Mouse (Mus musculus) ES-E14 (cell line): ENCODE data around the gene Fnip1. TPM values are rescaled to one million over a fixed set of nuclear protein-coding genes. Genes with fewer than 3 reads are reported as not detected.

Experiments used
- DNase-seq: peaks from one replicate; pipeline ENCODE4 v3.0.0-alpha.2; 2013; ENCODE audit warnings: low read depth, low spot score
- H3K27ac ChIP-seq: 2 replicates; pipeline ENCODE4 v1.5.1; 2012; ENCODE audit warnings: low read depth, mild to moderate bottlenecking, low read length, moderate library complexity, mixed read lengths; ENCODE audit not compliant: poor library complexity, insufficient read depth, severe bottlenecking
- H3K36me3 ChIP-seq: 2 replicates; pipeline ENCODE4 v1.6.1; 2012; ENCODE audit warnings: mild to moderate bottlenecking, low read length, moderate library complexity, mixed read lengths; ENCODE audit not compliant: control insufficient read depth, poor library complexity, insufficient read depth, severe bottlenecking
- H3K4me1 ChIP-seq, 2 experiments: fragments of 150-350 bp in 1 of 2; sonication (generic) in 1 of 2; 2 replicates each; pipeline ENCODE4 v1.6.1; 2012; ENCODE audit warnings: low read length in 2 of 2, mild to moderate bottlenecking in 1 of 2, mixed read lengths in 1 of 2; ENCODE audit not compliant: control insufficient read depth in 2 of 2, insufficient read depth in 2 of 2, poor library complexity in 1 of 2
- H3K4me3 ChIP-seq, 2 experiments: fragments of 150-350 bp in 1 of 2; sonication (generic) in 1 of 2; 2 replicates each; pipeline ENCODE4 v1.5.1; 2012; ENCODE audit warnings: low read length in 2 of 2, low read depth in 1 of 2, mild to moderate bottlenecking in 1 of 2, mixed read lengths in 1 of 2; ENCODE audit not compliant: insufficient read depth in 1 of 2, poor library complexity in 1 of 2, severe bottlenecking in 1 of 2
- H3K9ac ChIP-seq: 2 replicates; pipeline ENCODE4 v1.6.1; 2012; ENCODE audit warnings: low read depth, mild to moderate bottlenecking, low read length, mixed read lengths; ENCODE audit not compliant: poor library complexity, insufficient read depth, severe bottlenecking
- H3K9me3 ChIP-seq: fragments of 150-350 bp; sonication (generic); 2 replicates; pipeline ENCODE4 v1.6.1; 2012; ENCODE audit warnings: low read depth, mild to moderate bottlenecking, low read length; ENCODE audit not compliant: control insufficient read depth, insufficient read depth
- CHD2 ChIP-seq: IDR thresholded peaks from 2 replicates; pipeline ENCODE4 v1.6.1; 2014; ENCODE audit warnings: mild to moderate bottlenecking, low read depth, low read length, inconsistent platforms
- HCFC1 ChIP-seq: IDR thresholded peaks from 2 replicates; pipeline ENCODE4 v1.6.1; 2012; ENCODE audit warnings: low read length, inconsistent platforms, borderline replicate concordance; ENCODE audit not compliant: insufficient read depth
- MAFK ChIP-seq: IDR thresholded peaks from 2 replicates; pipeline ENCODE4 v1.6.1; 2014; ENCODE audit warnings: mild to moderate bottlenecking, low read depth, low read length, inconsistent platforms; ENCODE audit not compliant: insufficient read depth
- ZC3H11A ChIP-seq: IDR thresholded peaks from 2 replicates; pipeline ENCODE4 v1.6.1; 2012; ENCODE audit warnings: low read depth, mild to moderate bottlenecking, inconsistent platforms, low read length, borderline replicate concordance
- ZNF384 ChIP-seq: IDR thresholded peaks from 2 replicates; pipeline ENCODE4 v1.6.1; 2012; ENCODE audit warnings: low read depth, low read length, inconsistent platforms
- in situ Hi-C, 2 experiments: fragments of 600-800 bp; cut with MboI; formaldehyde crosslinking; loops; one replicate each; pipeline ENCODE4 v1.15.1; 2025; ENCODE audit warnings: low sequenced_read_pairs in 2 of 2, inconsistent platforms in 1 of 2; ENCODE audit not compliant: unreplicated experiment in 2 of 2
- total RNA-seq: library from RNA; depleted of rRNA; stranded (reverse); fragments of 300-350 nt; gene quantifications from 2 replicates; pipeline ENCODE4 v1.2.3, GENCODE M21; 2012

Gene Fnip1
- total RNA-seq, 1 experiment: 13.9 TPM

DNA sequence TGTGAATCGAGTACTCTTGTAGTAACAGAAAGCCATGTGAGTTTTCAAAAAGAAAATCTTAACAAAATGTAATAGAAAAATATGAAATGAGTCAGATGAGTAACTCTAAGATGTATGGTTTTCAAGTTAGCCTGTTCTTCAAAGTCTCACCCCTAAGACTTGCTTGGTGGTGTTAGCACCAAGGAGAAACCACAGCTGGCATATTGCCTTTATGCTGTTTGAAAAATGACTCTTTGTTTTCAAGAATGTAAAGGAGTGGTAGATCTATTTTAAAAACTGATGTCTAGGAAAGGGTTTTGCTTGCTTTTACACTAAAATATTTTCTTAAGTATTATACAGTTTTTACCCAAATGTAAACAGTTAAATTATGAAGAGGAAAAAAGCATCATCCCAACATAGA, 16.5 kb downstream of the Fnip1 start:
- DNase-seq: no peak
- H3K36me3 ChIP-seq: no peaks in the 10 kb centered on the region
- H3K4me1 ChIP-seq: no peaks in the 10 kb centered on the region
- no peaks in the 10 kb centered on the region for H3K9me3 ChIP-seq
- no peak overlapping the region for H3K4me3 ChIP-seq
- TF ChIP-seq ZC3H11A: no peak
- TF ChIP-seq ZNF384: no peak
- TF ChIP-seq MAFK: no peak
- no peak for TF ChIP-seq HCFC1
- TF ChIP-seq CHD2: no peak
- in situ Hi-C loops: no loop called here
- H3K27ac ChIP-seq: no peak overlapping the region
- H3K9ac ChIP-seq: no peak overlapping the region

GRCm38 (mm10) chr11:54456875-54457274, 18.9 kb downstream of the Fnip1 start:
- Histone ChIP-seq H3K4me3 (no peak overlapping the region), H3K36me3 (no peaks in the 10 kb centered on the region), H3K4me1 (no peaks in the 10 kb centered on the region), H3K27ac (no peak overlapping the region), H3K9ac (no peak overlapping the region), H3K9me3 (no peaks in the 10 kb centered on the region)
- DNase-seq: no peak
- in situ Hi-C loops: no loop called here
- TF ChIP-seq MAFK (no peak), ZNF384 (no peak), ZC3H11A (no peak), HCFC1 (no peak), CHD2 (no peak)

- H3K9ac ChIP-seq: no peak overlapping the region
- in situ Hi-C loops: no loop called here
- no peaks in the 10 kb centered on the region for H3K9me3 ChIP-seq
- no peak overlapping the region for H3K27ac ChIP-seq
- no peaks in the 10 kb centered on the region for H3K36me3 ChIP-seq
- H3K4me1 ChIP-seq: no peaks in the 10 kb centered on the region
- DNase-seq: no peak
- no peak for TF ChIP-seq CHD2
- no peak for TF ChIP-seq ZC3H11A
- TF ChIP-seq MAFK: no peak
- TF ChIP-seq ZNF384: no peak
- no peak for TF ChIP-seq HCFC1
- H3K4me3 ChIP-seq: no peak overlapping the region
Observed at GRCm38 (mm10) chr11:54458168-54458567, 20.2 kb downstream of the Fnip1 start.

GRCm38 (mm10) chr11:54464557-54465244, 26.7 kb downstream of the Fnip1 start:
- no peak for TF ChIP-seq ZNF384
- no peak for TF ChIP-seq MAFK
- no peak for TF ChIP-seq ZC3H11A
- no peak for TF ChIP-seq CHD2
- no peak for TF ChIP-seq HCFC1
- Histone ChIP-seq H3K4me1 (no peaks in the 10 kb centered on the region), H3K9me3 (no peaks in the 10 kb centered on the region), H3K4me3 (no peak overlapping the region), H3K9ac (no peak overlapping the region), H3K36me3 (no peaks in the 10 kb centered on the region), H3K27ac (no peak overlapping the region)
- no peak for DNase-seq
- in situ Hi-C loops: no loop called here

GRCm38 (mm10) chr11:54472231-54472630, 34.2 kb downstream of the Fnip1 start:
- no peak for DNase-seq
- Histone ChIP-seq H3K4me3 (no peak overlapping the region), H3K4me1 (no peaks in the 10 kb centered on the region), H3K36me3 (no peaks in the 10 kb centered on the region), H3K9me3 (no peaks in the 10 kb centered on the region), H3K9ac (no peak overlapping the region), H3K27ac (no peak overlapping the region)
- TF ChIP-seq CHD2 (no peak), MAFK (no peak), ZC3H11A (no peak), ZNF384 (no peak), HCFC1 (no peak)
- in situ Hi-C loops: no loop called here
